Mouse (Mus musculus) heart, embryonic 12.5 days (tissue): ENCODE data around the gene Gm21976. TPM values are rescaled to one million over a fixed set of nuclear protein-coding genes. Genes with fewer than 3 reads are reported as not detected.

ENCODE experiments used
- ATAC-seq: fragments of 200-750 bp; cut with Nextera tagmentation; 2 replicates; pipeline ENCODE4 v1.8.0; 2017; ENCODE audit warnings: moderate TSS enrichment, moderate library complexity; ENCODE audit not compliant: insufficient number of reproducible peaks, low FRiP score
- H3K27ac ChIP-seq: fragments of 300-500 bp; sonication (generic); 2 replicates; pipeline ENCODE4 v1.5.1; 2016; ENCODE audit warnings: mild to moderate bottlenecking, moderate library complexity; ENCODE audit not compliant: poor library complexity, severe bottlenecking
- H3K27me3 ChIP-seq: fragments of 300-500 bp; sonication (generic); replicated peaks from 2 replicates; pipeline ENCODE4 v1.6.1; 2016; ENCODE audit warnings: mild to moderate bottlenecking, moderate library complexity
- H3K36me3 ChIP-seq: fragments of 300-500 bp; sonication (generic); 2 replicates; pipeline ENCODE4 v1.6.1; 2016; ENCODE audit warnings: mild to moderate bottlenecking, moderate library complexity
- H3K4me1 ChIP-seq: fragments of 300-500 bp; sonication (generic); replicated peaks from 2 replicates; pipeline ENCODE4 v1.6.1; 2016; ENCODE audit warnings: mild to moderate bottlenecking
- H3K4me2 ChIP-seq: fragments of 300-500 bp; sonication (generic); 2 replicates; pipeline ENCODE4 v1.6.1; 2016; ENCODE audit warnings: mild to moderate bottlenecking, moderate library complexity
- H3K4me3 ChIP-seq: fragments of 300-500 bp; sonication (generic); 2 replicates; pipeline ENCODE4 v1.5.1; 2016; ENCODE audit warnings: mild to moderate bottlenecking
- H3K9ac ChIP-seq: fragments of 300-500 bp; sonication (generic); 2 replicates; pipeline ENCODE4 v1.6.1; 2016; ENCODE audit warnings: mild to moderate bottlenecking, moderate library complexity
- H3K9me3 ChIP-seq: fragments of 300-500 bp; sonication (generic); replicated peaks from 2 replicates; pipeline ENCODE4 v1.6.1; 2016; ENCODE audit warnings: mild to moderate bottlenecking, moderate library complexity
- WGBS: fragments of 180-500 bp; shearing (Covaris S2); methylation state at CpG from one replicate; pipeline ENCODE4 v1.1.7; 2016; 5-methylcytosine and 5-hydroxymethylcytosine counted together
- polyA plus RNA-seq: library from polyadenylated mRNA; unstranded; fragments of >200 nt; fragmentation: Nextera tagmentation; extraction: Ambion mirVana; gene quantifications from 2 replicates; pipeline ENCODE4 v1.2.1, GENCODE M21; 2016

Gene Gm21976
- polyA plus RNA-seq, 1 experiment from 2014 or later = not detected

- ATAC-seq = no peak; the same call in 1 of the 2 replicates
- peaks cover 87% of the 10 kb centered on the region for H3K27me3 ChIP-seq
- H3K9ac ChIP-seq = peak overlapping the region; percentile 55
- WGBS = 2% methylated on average over 64 of the region's 102 CpGs
- peaks cover 24% of the 10 kb centered on the region for H3K4me1 ChIP-seq
- H3K4me2 ChIP-seq = peak overlapping the region; percentile 76
- no peaks in the 10 kb centered on the region for H3K9me3 ChIP-seq
- H3K27ac ChIP-seq = no peak overlapping the region
- H3K4me3 ChIP-seq = peak overlapping the region; percentile 58
- no peaks in the 10 kb centered on the region for H3K36me3 ChIP-seq
Measured at GRCm38 (mm10) chr13:98354871-98355558, 75.3 kb downstream of the Gm21976 start.

- WGBS = under 1% methylated on average over 75 of the region's 81 CpGs
- Histone ChIP-seq H3K27me3 (peaks cover 87% of the 10 kb centered on the region), H3K4me1 (peaks cover 24% of the 10 kb centered on the region), H3K4me3 (peak overlapping the region; percentile 58), H3K4me2 (peak overlapping the region; percentile 76), H3K9me3 (no peaks in the 10 kb centered on the region), H3K9ac (peak overlapping the region; percentile 55), H3K36me3 (no peaks in the 10 kb centered on the region), H3K27ac (no peak overlapping the region)
- no peak for ATAC-seq
Measured at GRCm38 (mm10) chr13:98355559-98356111, 75.9 kb downstream of the Gm21976 start.

- Histone ChIP-seq H3K9me3 (no peaks in the 10 kb centered on the region), H3K9ac (no peak overlapping the region), H3K27me3 (peaks cover 87% of the 10 kb centered on the region), H3K4me2 (peak overlapping the region; percentile 76), H3K4me3 (peak overlapping the region; percentile 58), H3K36me3 (no peaks in the 10 kb centered on the region), H3K27ac (no peak overlapping the region), H3K4me1 (peaks cover 24% of the 10 kb centered on the region)
- no peak for ATAC-seq
- WGBS = 6% methylated on average over 9 of the region's 9 CpGs
Measured at GRCm38 (mm10) chr13:98356176-98356972, 76.7 kb downstream of the Gm21976 start.

Other genes starting within 250 kb of the Gm21976 start
- 12.6 and 13.4 TPM in 2 replicates for gene Arhgef28, start 73.4 kb upstream of the Gm21976 start, polyA plus RNA-seq
- 19.2 and 19.7 TPM in 2 replicates for gene Utp15, start 16.8 kb upstream of the Gm21976 start, polyA plus RNA-seq
- 16.1 and 18.5 TPM in 2 replicates for gene Ankra2, start 16.8 kb upstream of the Gm21976 start, polyA plus RNA-seq
- gene Btf3, start 37.1 kb downstream of the Gm21976 start, polyA plus RNA-seq = 474 and 476 TPM in 2 replicates
- 0.03 and 0.06 TPM in 2 replicates for gene Foxd1, start 74.4 kb downstream of the Gm21976 start, polyA plus RNA-seq
- gene Gm10320, start 212.1 kb downstream of the Gm21976 start, polyA plus RNA-seq = 0.82 TPM in 1 of 2 replicates, not detected in the other